Mouse (Mus musculus) ES-Bruce4 (cell line): ENCODE data around the gene Kif3a.

ENCODE experiments used
- EP300 ChIP-seq: IDR thresholded peaks from 2 replicates; pipeline ENCODE4 v1.6.1; 2011; ENCODE audit warnings: low read depth, low read length; ENCODE audit not compliant: insufficient read depth
- POLR2A ChIP-seq: IDR thresholded peaks from one replicate; pipeline ENCODE4 v1.8.1; 2011; ENCODE audit warnings: low read length; ENCODE audit not compliant: insufficient read depth

- TF ChIP-seq EP300 (peak; percentile 58; the same call in 1 of the 2 replicates), POLR2A (no peak)
Observed at GRCm38 (mm10) chr11:53525461-53525860, 41.7 kb upstream of the Kif3a start.
